Mouse (Mus musculus) retina, postnatal 7 days (tissue): ENCODE results near the gene Slc12a9.

Source experiments
- DNase-seq: peaks from one replicate; pipeline ENCODE4 v3.0.0-alpha.2; 2012; ENCODE audit warnings: low read depth, low spot score

The Slc12a9 gene

DNA sequence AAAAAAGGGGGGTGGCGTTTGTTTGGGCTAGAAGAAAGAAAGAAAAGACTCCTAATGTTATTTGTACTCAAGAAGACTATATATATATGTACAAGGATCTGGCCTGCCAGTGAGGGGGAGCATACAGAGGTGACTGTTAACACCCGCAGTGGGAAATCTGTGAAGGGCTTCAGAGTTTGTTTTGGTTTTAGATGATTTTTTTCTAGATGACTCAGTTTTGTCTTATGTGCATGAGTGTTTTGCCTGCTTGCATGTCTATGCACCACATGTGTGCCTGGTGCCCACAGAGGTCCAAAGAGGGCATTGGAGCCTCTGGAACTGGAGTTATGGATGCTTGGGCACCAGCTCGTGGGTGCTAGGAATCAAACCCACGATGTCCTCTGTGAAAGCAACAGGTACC is 13.6 kb upstream of the Slc12a9 start:
- DNase-seq = no peak

DNA sequence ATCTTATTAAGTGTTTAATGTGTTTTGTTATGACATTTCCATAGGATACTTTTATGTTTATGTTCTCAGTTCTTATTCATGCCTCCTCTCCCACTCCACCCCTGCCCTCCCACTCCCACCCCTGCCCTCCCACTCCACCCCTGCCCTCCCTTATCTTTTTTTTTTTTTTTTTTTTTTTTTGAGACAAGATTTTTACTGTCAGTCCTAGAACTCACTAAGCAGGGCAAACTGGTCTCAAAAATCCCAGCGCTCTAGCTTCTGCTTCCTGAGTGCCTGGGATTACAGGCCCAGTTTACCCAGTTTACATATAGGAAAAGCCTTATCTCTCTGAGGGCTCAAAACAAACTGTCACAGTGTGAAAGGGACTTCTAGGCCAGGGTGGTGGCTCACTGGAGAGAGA is 13.0 kb upstream of the Slc12a9 start:
- DNase-seq = no peak

DNA sequence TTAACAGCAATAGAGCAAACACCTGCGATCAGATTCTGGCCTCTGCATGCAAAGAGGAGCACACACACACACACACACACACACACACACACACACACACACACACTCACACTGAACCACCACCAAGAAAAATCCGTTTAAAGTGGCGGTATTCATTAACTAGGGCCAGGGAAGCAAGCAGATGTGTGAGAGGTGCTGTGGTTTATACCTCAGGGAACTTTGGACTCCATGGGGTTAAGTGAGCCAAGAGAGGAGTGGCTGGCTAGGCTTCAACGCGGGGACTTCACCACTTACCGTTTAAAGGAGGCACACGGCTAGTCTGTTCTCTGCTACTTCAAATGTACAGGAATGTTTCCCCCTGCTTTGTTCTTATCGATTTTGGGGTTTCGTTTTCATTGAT is 12.4 kb upstream of the Slc12a9 start:
- no peak for DNase-seq

DNA sequence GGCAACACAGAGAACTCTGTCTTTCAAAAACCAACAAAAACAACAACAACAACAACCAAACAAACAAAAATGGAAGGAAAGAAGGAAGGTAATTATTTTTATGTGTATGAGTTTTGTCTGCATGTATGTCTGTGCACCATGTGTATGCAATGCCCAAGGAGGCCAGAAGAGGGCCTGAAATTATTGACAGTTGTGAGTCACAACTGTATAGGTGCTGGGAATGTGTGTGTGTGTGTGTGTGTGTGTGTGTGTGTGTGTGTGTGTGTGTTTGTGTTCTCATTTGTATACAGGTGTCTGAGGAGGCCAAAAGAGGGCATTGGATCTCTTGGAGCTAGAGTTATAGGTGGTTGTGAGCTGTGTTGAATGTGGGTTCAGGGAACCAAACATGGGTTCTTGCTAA is 10.5 kb upstream of the Slc12a9 start:
- no peak for DNase-seq

- no peak for DNase-seq
Observed at GRCm38 (mm10) chr5:137343412-137343811, 10.0 kb upstream of the Slc12a9 start.

- no peak for DNase-seq
Observed at GRCm38 (mm10) chr5:137342407-137343012, 9.1 kb upstream of the Slc12a9 start.

DNA sequence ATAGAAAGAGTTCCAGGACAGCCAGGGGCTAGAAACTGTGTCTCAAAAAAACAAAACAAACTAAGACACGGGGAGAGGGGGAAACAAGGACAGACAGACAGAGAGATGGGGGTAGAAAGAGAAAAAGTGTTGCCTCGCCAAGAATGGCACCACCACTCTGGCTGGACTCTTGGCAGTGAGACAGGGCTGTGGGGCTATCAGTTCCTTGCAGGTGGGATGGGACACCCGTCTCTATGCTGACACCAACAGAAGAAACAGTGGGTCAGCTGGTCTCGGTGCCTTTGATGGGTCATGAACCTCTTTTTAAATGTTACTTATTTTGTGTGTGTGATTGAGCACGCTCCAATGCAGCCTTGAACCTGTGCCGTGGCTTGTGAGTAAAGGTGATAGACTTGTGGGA is 6.8 kb upstream of the Slc12a9 start:
- no peak for DNase-seq

DNA sequence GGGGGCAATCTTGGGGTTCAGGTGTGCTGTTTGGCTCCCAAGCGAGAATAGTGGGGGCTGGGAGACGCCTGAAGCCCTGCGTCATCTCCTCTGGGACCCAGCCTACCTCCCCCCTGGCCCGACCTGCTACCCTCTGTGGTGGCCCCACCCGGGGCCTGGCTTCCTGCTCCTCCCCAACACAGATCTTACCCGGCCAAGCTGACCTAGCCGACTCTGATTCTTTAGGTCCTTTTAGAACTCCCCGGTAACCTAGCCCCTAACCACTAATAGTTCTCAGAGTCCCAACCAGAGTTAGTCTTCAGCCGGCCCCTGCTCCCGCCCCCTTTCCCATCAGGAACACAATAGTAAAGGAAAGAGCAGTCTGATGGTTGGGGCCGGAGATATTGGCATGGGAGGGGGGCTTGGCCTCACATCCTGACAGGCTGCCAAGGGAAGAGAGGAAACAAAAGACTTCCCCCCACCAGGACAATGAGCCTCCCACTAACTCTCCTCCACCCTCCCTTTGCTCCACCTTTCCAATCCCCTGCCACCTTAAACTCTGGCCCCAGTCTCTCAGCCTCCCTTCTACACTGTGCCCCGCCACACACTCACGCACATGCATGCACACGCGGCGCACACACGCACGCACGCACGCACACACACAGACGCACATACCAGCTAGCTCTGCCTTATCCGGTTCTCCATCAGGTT is 6.0 kb upstream of the Slc12a9 start:
- no peak for DNase-seq

- no peak for DNase-seq
Observed at GRCm38 (mm10) chr5:137338663-137339289, 5.4 kb upstream of the Slc12a9 start.

DNA sequence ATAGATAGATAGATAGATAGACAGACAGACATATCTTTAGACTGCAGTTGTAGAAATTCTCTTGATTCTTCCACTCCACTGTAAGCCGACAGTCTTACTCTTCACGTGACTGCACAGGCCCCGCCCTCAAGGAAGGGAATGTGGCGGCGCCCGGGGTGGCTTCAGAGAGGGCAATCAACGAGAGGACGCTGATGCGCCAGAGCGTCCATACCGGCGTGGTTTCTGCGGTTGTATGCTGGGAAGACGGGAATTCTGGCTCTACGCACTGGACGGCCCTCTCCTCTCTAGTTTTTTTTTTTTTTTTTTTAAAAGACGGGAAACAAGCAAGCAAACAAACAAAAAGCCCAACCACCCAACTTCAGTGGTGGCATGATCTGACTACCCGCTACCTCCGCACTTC is 4.9 kb upstream of the Slc12a9 start:
- DNase-seq = peak; percentile 82

DNA sequence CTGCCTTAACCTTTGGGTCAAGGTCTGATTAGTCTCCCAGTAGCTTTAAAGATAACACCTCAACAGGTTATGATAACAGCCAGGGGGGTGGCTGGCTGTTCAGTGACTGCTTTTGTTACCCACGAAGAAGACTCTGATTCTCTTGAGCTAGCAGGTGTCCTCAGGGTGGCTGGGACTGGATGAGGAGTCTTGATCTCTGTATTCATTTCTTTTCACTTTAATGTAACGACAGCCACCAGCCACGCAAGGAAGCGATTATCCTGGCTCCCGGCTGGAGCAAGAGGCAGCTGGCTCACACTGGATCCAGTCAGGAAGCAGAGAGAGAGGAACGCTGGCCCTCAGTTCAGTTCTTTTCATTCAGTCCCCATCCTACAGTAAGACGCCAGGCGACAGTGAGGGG is 3.8 kb upstream of the Slc12a9 start:
- no peak for DNase-seq

GRCm38 (mm10) chr5:137335066-137335465 is 1.7 kb upstream of the Slc12a9 start:
- DNase-seq = no peak

DNA sequence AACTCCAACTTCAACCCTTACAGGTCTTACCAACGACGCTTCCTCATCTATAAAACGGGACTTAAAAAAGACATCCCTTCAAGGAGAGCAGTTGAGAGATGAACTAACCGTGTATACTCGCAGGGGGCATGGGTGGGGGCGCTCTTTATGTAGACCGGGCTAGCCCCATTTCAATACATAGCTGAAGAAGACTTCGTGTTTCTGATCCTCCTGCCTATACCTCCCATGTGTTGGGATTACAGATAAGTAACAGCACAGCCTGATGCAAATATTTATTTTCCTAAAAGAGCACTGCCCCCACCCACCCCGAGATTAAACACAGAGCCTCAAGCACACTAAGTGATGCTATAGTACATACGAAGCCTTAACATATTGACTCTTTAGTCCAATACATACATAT is 920 bp upstream of the Slc12a9 start:
- no peak for DNase-seq

GRCm38 (mm10) chr5:137332857-137333511 is 413 bp downstream of the Slc12a9 start:
- no peak for DNase-seq

DNA sequence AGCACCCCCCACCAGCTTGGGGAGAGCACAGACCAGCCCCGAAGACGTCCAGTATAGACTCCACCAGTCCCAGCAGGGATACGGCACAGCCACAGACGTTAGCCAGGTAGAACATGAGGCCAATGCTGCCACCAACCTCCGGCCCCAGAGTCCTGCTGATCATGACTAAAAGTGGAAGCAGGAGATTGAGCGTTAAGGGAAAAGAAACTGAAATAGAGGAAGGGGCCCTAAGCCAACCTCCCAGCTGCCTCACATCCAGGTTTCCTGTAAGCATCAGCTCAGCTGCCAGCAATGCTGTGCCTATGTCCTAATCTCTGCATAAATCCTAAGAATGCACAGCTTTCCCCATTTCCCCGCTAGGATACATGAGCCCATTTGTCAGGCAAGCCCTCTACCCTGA is 2.5 kb downstream of the Slc12a9 start:
- DNase-seq = no peak

GRCm38 (mm10) chr5:137320996-137321395 is 12.4 kb downstream of the Slc12a9 start:
- DNase-seq = no peak

DNA sequence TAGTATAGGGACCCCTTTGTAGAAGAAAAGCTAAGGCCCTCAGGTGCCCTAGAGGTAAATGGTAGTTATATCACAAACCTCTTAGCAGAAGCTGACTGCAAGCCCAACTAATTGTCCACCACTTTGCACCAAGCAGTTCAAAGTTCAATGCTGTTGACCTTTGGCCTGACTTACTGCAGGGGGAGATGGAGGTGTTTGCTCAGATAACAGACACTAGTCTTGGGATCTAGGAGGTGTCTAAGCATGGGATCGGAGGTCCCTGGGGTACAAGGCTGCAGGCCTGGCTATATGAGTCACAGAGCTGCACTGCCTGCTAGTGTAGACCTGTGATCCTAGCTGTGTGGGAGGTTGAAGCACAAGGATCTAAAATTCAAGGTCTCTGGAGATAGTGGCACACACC is 14.8 kb downstream of the Slc12a9 start:
- DNase-seq = no peak

DNA sequence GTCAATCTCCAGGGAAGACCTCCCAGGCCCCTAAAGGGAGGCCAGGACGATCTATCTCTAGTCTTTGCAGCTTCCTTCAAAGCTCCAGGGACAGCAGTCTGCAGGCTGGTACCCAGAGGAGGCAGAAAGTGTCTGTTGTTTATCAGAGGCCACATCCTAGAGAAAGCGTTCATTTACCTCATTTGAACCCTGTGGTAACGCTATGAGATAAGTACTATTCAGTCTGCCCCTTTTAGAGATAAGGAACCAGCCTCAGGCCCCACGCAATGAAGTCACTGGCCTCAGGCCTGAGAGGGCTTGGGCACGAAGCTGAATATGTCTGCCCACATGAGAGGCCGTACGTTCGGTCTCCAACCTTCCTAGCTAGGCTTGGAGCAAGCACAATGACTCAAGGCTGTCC is 16.0 kb downstream of the Slc12a9 start:
- no peak for DNase-seq

DNA sequence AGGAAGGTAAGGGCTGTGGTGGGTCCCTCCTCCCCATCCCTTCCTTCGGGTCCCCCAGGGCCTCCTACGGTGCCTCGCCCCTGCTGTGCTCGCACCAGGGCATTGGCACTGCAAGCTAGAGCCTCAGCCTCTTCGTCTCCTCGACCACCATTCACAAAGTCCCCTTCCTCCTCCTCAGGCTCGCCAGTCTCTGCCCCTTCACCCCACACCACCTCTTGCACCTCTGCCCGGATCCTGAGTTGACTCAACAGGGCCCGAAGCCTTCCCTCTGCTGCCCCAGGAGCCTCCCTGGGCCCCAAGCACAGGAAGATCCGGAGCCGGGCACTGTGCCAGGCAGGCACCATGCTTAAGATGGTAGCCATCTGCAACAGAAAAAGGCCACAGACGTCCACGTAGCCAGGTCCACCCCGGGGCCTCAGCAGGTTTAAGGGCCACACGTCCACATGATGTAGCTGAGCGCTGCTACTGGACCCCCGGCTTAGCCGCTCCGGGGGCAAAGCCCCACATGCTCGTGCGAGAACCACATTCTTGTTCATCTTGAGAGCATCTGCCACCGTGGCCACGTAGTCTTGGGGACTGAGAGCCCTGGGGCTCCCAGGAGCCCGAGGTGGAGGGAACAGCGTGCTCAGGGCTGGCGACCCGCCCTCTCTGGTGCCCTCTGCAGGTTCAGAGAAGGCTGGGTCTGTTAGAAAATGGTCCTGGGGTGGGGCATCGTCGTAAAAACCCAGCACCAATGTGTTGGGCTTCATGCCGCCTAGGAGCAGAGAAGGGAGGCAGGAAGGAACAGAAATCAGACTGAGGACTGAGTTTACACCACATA is 18.1 kb downstream of the Slc12a9 start:
- DNase-seq = no peak

DNA sequence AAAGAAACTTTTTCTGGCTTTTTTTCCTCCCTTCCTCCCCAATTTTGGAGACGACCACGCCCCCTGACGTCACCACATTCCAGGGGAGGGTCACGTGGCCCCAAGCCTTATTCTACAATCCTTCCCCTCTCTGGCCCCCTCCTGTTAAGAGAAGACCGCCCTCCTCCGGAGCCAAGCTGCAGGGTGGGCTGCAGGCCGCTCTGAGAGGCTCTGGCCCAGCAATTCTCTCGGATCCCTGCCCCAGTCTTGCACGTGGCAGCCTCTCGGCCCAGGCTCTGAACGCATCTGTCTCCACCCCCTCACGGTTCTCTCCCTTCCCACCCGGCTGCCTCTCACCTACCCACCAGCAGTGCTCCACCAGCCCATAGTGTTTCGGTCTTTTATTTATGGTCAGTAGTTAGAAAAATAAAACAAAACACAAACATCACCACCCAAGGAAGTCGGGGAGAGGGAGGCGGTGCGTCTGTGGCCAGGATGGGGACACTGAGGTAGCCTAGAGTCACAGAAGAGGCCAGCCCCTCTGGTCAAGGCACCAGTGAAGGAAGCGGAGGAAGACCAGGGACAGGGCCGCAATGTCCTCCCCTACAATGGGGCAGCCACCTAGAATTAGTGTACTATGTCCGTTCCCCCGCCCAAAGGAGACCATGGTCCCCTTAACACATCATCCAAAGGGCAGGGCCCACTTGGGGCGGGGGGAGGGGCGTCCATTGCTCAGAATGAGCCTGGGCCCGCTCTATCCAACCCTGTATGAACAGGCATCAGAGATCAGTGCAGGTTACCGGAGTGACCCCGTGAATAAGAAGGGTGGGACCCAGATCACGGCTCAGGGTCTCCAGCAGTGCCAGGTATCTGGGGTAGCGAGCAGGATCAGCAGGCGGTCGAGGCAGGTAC is 19.0 kb downstream of the Slc12a9 start, which contains the start of gene Trip6:
Trip6 (minus strand) TSS at position 212 of the 891 bp plus-strand sequence.
- no peak for DNase-seq
